Mouse (Mus musculus): ENCODE measurements at regions not wholly inside any gene's neighbourhood (a gene's known extent, or its start where the extent isn't known, plus 50 kb on each side); places are given as distances from the start of the nearest gene placed in this dataset.

DNA sequence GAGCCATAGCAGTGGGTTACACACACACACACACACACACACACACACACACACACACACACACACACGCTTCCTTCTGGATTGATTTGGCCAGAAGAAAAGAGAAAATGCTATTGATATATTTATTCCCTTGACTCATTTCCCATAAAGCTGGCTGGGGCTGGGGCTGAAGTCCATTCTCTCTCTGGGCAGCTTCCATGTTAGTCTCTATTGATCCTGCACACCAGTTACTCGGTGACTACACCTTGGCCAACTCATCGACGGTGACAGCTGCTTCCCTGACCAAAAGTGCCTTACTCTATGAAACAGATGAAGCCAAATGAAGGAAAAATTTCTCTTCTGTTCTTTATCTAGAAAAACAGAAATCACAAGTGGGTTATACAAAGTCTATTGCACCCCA is 82.1 kb downstream of the Snx18 start:
- DNase-seq: peak; percentile 7

DNA sequence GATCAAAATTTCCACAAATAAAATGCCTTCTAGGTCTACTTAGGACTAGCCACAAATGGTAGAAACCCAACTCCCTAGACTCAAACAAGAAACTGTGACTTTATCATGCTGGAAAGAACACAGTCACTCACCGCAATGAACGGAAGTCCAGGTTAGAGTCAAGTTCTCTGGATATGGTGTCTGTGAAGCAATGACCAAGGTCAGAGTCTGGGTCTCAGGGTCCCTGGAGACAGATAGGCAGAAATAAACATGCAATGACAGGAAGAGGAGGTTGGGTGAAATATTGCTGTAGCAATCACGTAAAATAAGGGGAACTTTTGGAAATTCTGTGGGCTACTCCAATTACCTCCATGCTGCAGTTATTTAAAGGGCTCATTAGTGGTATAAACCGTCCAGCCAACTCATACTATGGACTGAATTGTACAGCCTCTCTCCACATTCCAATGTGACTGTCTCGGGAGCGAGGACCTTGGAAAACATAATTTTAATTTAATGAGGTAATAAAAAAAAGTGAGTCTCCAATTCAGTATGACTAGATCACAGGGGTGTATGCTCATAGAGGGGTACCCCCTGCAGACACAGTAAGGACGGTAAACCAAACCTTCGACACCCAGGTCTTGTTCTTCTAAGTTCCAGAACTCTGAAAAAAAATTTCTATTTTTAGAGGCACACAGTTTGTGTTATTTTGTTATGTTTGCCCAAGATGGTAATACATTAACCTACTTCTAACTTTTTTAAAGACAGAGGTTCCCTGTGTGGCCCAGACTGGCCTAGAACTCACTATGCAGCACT is 83.5 kb downstream of the Snx18 start:
- DNase-seq: peak; percentile 94

DNA sequence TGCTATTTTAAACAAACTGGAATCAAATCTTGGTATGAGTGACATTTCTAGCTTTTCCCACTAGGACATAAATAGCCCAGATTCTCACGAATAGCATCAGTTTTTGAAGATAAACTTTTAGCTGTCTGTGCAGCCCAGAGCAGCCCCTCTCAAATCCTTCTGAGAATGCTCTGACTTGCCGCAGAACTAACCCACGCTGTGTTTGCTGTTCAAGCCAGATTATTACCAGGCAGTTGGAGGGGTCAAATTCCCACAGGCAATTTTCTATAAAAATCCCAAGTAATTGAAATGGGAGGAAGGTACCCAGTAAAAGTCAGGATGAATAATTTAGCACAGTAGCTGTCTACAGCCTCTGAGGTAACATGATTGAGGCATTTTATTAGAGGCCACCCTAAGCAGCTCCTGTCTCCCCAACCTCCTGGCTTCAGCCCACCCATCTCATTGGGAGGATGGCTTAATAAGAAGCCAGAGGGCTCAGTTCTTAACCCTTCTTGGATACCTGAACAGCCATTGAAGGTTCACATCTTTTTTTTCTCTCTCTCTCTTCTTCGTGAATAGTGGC is 84.4 kb downstream of the Snx18 start:
- peak; percentile 50 for DNase-seq

DNA sequence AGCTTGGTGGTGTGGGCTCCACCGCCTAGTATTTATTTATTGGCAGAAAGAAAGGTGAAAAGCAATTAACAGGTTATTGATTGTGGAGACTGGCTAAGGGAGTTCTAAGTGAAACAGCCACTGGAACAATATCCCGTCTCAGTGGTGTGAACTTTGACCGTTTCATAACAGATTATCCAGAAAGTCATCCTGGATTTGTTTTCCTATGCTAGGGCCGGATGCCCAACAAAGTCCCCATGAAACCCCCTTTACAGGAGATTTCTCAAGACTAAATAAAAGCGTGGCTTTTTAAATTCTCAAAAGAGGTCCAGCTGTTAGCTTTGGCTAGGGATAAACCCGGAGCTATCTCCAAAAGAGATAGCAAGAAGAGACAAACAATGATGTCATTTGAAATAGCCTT is 91.4 kb downstream of the Snx18 start:
- peak; percentile 95 for DNase-seq

DNA sequence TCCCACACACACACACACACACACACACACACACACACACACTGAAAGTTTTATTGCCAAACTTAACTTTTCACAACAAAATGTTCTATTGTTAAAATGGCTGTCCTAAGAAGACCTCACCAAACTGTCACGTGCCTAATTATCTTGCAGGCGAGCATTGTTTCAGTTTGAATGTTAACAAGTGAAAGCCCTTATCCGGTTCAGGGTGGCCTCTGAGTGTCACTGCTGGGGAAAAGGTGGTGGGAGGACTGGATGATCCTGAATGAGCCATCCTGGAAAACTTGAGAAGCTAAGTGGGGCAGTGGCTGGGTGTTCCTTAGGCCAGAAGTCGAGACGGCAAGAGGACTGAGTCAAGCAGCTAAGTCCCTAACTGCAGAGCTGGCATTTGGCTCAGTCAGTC is 94.9 kb downstream of the Snx18 start:
- peak; percentile 89 for DNase-seq

DNA sequence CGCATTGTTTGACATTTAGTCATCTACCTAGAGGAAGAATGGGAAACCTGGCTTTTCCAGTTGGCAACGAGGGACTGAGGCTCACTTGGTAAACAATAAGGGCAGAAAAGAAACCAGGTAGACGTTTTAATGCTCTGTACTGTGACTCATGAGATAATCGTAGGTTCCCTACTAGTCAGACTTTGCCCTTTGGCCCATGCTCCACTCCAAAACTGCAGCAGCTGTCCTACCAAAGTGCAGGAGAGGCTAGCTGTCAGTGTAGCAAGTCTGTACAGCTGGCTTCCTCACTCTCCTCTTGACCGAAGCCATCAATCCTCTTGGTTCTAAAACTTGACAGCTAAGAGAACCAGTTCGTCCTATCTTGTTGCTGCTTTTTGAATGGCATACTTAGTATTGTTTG is 100.2 kb downstream of the Snx18 start:
- peak; percentile 76 for DNase-seq

DNA sequence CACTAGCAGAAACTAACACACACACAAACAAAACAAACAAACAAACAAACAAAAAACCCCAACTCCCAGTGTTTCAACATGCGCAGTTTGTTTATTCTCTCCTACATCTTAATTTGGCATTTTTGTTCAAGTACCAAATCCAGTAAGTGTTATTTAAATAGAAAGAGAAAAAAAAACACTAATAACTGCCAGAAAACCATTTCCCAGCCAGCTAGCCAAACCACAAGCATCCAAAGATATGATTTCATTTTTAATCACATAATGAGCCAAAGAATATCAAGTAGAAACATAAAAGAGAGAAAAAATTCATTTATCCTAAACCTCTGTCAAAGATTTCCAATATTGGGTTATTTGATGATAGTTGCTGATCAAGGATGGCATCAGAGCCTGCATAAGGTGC is 102.3 kb downstream of the Snx18 start:
- DNase-seq: no peak

DNA sequence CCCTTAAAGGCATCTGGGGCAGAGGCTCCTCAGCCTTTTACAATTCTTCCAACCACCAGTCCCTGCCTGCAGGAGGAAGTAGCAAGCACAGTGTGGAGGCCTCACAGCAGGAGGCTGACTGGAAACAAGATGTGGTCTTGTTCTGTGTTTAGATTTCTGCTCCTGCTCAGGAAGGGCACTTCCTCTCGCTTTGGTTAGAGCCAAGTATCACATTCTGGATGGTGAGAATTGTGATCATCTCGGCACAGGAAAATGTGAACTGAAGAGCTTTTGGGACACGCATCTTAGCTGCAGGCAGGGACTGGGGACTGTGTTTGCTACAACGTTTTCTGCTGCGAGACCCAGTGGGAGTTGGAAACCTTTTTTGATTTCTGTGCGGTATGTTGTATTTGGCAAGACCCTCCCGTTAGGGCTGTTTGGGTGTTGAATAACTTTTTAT is 103.2 kb downstream of the Snx18 start:
- peak; percentile 94 for DNase-seq

DNA sequence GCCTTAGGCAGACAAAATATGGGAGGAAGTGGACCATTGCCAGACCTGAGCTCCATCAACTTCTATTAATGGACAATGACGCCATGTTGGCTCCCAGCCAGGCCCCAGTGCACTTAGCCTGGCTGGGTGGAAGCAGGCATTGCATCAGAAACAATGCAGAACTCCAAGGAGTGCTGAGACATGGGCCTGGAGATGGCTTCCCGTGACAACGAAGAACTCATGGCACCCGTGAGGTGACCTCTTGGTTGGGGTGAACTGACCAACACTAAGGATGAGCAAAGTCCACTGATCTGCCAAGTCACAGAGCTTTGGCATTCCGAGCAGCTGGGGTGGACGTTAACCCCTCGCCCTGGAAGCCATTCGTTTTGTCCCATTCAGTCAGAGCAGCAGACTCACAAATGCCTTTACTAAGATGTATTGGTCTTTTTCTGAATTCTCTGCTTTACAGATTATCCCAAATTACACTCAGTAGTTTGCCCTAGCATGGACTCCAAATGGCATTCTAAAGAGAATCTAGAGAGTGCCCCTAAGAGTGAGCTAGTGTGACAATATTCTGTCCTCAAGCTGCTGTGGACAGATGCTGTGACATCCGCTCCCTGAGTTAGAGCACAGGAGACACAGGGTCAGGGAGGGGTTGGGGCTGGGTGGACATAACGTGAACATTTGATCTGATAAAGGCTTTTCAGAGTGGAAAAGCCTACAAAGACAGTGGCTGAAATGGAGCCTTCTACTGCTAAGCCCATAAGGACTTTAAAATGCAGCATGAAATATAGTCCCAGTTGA is 108.8 kb downstream of the Snx18 start:
- DNase-seq: peak; percentile 98

DNA sequence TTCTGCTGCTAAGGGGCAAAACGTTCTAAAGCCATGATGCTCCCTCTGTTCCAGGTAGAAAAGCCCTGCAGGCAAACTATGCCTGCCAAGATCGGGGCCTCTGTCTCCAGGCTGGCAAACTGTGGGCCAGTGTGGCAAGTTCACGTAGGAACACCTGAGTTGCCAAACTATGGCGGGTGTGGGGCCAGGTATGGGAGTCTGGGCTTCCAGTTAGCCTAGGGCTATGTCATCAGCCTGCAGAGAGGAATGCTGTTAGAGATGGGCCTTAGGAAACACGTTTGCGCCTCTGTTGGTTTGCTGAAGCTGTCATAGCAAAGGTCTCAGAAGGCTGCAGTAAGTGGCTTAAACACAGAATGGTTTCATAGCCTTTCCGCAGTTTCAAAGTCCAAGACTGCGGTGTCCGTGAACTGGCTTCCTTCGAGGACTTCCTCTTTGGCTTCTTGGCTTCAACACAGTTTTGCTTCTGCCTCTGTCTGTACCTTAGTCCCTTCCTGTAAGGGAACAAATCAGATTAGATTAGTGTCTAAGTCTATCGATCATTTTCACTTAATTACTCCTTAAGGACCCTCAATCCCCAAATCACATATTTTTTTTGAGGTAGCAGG is 110.1 kb downstream of the Snx18 start:
- DNase-seq: peak; percentile 88

DNA sequence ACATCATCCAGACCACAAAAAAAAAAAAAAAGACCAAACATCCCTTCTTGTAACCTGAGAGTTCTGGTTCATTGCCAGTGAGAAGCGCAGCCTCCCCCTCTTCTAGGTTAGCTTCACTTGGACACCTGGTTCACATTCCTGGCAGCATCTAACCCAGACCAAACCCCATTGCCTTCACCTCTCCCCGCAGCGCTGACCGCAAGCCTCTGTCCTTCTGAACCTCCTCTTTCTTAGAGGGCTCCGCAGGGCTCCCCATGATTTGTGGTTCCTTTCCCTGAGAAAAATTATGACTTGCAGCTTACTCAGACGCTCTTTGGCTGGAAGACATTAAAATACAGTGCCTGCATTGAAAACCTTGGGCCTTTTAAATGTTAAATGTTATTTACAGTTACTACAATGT is 115.8 kb downstream of the Snx18 start:
- DNase-seq: peak; percentile 73

DNA sequence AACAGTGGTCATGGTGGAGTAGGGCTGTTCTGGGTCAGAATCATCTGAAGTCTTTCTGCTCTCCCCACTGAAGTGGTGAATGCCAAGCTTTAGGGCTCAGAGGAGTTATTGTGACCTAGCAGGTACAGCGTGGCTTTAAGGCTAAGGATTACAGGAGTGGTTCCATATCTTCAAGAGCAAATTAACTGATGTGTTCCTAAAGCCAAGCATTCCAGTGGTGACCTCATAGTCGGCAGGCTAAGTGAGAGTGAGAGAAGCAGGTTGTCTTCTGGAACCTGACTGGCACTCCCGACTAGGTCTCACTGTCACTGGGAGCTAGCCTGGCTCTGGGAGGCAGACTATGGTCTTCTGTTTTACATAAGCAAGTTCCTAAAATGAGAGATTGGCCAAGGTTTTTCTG is 116.3 kb downstream of the Snx18 start:
- DNase-seq: peak; percentile 54

DNA sequence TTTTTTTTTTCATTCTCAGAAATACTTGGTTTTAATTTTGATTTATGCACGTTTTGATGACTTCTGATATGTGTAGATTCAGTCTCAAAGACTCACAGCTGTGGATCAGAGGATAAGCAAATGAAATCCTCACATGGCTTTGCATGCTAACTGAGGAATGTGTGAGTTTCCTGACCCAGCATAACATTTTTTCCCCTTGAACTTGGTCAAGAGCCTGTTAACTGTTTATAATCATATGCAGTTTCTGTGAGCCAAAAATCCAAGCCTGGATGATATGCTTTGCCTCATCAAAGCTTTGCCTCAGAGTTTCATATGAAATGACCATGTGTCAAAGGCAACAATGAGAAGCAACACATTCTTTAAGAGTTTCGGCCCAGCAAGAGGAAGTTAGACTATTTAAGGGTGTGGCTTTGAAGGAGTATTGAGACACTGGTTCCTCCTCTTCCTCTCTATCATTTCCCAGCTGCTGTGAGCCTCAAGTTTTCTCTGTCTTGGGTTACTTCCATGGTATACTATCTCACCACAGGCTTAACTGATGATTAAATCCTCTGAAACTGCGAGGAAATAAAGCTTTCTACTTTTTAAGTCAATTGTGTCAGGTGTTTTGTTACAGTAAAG is 117.9 kb downstream of the Snx18 start:
- peak; percentile 72 for DNase-seq

DNA sequence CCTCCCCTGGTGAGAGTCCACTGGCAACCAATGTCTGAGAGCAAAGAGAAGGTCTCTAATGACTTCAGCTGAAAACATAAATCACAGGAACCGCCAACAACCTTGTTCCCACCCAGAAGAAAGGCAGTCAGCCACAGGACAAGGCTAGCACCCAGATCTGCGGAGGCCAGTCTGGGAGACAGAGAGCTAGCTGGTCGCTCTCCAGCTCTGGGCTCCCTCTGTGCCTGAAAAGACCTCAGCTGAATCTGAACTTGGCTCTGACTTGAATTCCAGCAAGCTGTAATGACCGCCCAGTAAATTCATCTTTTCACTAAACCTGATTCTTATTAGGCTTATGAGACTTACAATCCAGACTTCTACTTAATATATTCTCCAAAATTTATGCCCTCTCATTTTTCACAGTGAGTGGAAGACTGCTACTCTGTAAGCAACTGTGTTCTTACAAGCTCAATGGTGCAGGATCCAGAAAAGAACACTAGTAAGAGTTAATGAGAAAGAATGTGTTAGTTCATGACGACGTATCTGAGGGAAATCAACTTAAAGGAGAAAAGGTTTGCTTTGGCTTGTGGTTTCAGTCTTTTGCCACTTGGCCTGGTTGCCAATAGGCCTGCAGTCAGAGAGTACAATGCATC is 119.2 kb downstream of the Snx18 start:
- DNase-seq: peak; percentile 97

DNA sequence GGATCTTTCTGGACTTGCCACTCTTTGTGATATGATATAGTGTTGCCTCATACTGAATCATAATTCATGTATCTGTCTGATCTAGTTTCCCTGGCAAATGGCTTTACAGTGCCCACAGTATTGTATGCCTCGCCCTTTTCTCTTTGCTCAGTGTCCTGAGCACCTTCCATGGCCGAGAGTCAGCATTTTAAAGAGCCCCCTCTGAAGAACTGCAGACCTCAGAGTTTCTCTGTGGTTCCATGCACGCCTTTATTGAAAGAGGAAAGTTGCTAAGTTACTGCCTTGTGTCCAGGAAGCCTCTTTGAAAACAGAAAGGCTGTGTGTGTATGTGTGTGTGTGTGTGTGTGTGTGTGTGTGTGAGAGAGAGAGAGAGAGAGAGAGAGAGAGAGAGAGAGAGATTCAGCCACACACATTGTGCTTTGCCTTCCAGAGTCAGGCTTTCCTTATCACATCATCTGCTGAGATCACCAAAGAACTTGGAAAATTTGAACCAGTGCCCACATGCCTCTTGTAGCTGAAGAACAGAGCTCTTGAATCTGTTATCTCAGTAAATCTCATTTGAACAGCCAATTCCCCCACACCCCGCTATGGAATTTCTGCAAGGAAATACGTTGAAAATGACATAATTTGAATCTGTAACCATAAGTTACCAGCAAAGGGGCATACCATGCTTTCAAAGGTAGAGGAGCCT is 122.6 kb downstream of the Snx18 start:
- peak; percentile 72 for DNase-seq

DNA sequence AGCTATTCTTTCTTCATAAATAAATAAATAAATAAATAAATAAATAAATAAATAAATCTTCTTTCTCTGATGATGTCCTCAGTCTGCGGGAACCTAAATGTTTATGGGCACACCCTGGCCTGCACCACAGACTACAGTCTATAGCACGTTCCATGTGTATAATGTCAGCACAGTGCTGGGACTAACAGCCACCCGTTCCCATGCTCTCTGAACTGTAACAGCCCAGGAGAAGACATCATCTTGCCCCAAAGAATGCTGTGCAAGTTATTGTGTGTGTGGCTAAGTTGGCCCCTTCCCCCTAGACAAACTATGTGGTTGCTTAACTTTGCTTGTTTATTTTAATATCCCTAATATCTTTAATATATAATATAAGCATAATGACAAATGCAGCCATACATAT is 123.2 kb downstream of the Snx18 start:
- peak; percentile 77 for DNase-seq

DNA sequence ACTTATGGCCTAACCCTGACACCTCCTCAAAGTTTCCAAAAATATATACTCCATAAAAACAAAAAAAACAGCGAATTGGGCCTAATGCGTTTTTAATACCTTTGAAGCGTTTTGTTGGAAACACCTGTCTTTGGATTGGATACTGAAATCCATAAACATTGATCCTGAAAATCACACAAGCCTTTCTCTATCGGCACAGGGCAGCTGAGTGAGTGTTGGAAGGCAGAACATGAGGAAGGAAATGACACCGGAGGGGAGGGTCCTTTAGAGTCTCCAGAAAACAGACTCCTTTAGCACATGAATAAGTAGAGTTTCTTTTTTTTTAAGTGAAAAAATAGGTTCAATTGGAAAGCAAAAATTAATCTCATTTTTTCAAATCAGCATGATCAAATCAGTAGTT is 123.7 kb downstream of the Snx18 start:
- DNase-seq: peak; percentile 59

DNA sequence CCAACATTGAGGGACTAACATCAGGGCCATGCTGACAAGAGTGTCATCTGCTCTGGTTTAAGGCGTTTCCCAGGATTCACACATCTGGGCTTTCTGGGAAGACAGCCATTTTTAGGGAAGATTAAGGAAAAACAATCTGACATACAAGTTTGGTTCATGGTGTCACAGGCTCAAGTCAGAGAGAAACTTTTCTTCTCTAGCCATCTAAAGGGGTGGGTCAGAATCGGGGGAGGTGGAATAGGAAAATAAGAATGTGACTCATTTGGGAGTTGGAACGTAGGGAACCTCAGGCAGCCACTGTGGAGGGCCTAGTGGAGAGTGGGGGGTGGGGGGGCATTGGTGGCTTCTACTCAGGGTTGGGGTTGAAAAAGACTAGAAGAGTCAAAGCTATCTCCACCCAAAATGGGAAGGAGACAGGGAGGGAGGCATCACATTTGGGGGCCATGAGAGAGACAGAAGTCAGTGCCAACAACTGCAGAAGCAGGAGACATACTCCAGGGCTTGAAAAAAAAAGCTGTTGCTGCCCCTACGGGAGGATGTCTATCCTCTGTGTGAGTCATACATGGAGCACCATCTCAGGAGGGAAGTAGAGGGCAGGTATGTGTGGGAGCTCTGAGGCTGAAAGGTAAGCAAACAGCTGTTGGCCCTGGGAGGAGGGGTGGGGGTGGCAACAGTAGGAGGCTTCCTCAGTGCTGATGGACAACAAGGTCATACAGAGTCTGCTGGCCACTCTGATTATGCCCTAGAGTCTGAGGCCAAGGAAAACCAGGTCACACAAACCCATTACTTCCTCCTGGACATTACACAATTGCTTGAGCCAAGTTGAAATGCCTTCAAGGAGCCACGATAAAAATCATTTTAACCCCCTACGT is 128.2 kb downstream of the Snx18 start:
- peak; percentile 90 for DNase-seq

DNA sequence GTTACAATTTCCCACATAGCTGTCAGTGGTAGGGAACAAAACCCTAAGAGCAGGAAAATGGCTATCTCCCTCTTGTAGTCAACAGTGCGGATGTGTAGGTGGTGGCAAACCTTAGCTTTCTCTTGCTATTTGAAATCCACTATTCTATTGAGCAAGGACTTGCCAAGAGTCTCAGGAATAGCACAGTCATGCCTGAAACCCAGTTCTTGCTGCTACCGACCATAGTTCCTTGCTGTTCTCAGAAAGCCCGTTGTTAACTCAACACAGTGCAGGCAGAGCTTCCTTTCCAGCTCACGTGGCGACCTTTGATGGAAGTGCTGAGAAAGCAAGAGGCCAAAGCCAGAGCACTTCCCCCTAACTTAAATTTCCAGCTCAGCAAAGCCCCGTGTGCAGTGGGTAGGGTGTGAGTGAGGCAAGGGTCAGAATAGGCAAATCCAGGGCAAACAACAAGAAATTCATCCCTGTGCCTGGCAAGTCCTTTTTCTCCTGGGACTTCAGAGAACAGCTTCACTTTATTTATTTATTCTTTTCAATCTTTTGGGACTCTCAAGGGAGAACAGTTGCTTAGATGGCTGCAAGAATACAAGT is 131.9 kb downstream of the Snx18 start:
- peak; percentile 93 for DNase-seq

DNA sequence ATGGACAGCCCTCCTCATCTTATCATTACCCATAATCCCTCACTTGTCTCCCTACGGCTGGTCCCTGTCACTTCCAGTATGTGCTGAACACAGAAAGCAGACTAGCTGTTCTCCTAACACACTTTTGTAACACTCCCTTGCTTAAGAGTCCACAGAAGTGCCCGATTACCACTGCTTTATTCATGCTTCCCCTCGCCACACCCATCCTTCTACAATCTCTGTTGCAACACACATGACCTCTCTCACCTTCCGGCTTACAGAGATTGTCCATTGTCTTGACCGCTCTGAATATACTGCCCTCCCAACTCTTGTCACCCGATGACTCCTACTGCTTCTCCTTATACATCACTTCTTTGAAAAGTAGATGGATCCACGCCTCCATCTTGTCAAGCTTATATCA is 132.9 kb downstream of the Snx18 start:
- peak; percentile 87 for DNase-seq

Measured in heart, adult 11 months (tissue).